Mouse (Mus musculus) megakaryocyte progenitor cell, adult 5-6 weeks (primary cell): ENCODE results near the gene Bik. TPM values are rescaled to one million over a fixed set of nuclear protein-coding genes. Genes with fewer than 3 reads are reported as not detected.

Experiments used
- ATAC-seq: replicated peaks from 2 replicates; pipeline ENCODE4 v1.8.0; 2016; ENCODE audit warnings: mild to moderate bottlenecking, moderate TSS enrichment, inconsistent platforms; ENCODE audit not compliant: poor library complexity
- total RNA-seq, 2 experiments: library from RNA; stranded (forward) in 1 of 2; stranded (reverse) in 1 of 2; fragments of 157-497, 149-512 nt in 1 of 2; fragments of 200-1000 nt in 1 of 2; gene quantifications; 2 replicates each; pipeline versions ENCODE4 v1.2.3 to v1.2.4; 2015 to 2017

Gene Bik
- total RNA-seq, 2 experiments from 2014 or later = 0.15 to 0.25 TPM

DNA sequence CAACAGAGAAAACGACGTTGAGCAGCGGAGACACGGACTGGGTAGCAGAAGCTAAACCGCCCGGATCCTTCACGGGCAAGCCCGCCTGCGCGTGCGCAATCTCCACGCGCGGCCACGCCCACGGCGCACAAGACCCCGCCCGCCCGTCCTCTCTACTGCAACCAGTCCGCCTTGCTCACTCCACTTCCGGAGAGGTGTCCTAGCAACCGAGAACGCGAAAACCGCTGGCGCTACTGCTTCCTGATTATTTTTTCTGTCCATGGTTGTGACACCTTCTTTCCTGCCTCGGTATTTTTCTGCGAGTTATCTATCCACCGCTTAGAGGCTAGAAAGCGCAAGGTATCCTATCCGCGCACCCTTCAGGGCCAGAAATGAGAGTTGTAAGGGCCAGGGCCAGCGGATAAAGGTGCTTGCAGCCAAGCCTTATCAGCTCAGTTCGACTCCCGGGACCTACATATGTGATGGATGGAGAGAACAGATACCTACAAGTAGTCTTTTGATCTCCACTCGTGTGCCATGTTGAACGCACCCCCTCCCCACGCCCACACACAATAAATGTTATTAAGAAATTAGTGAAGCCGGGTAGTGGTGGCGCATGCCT is 15.8 kb upstream of the Bik start, which contains the start of gene Ttll1:
Gene Ttll1 (minus strand): TSS at position 89 of the 601 bp plus-strand sequence.
- ATAC-seq = peak; percentile 98

DNA sequence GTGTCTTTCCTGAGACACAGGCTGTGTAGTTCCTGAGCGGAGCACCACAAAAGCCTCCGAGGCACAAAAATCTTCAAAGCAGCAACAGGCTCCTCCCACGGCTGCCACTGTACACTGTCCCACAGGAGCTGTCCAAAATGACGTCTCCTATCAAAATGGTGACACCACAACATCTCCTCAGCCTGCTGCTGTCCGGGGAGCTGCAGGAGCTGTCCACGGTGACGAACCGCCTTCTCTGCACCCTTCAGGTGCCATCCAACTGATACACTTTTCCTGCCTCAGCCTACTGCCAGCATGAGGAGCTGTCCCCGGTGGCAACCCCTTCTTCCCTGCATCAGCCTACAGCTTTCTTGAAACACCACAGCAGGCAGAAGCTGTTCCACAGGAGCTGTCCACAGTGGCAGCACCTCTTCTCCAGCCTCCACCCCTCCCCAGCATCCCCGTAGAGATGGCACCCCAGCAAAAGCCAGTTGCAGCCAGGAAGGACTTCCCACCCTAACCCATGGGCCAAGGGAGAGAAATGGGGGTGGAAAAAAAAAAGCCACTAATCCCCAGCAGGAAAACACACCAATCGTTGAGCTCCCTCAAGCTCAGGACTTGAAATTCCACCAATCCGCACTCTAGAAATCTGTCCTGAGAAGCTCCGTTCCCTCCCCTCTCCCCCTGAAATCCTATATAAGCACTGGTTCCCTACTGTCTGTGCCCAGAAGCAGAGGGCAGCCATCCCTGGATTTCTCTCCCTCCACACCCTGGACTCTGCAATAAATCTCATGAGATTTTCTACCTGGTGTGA is 14.0 kb upstream of the Bik start:
- no peak; the same call in 1 of the 2 replicates for ATAC-seq

DNA sequence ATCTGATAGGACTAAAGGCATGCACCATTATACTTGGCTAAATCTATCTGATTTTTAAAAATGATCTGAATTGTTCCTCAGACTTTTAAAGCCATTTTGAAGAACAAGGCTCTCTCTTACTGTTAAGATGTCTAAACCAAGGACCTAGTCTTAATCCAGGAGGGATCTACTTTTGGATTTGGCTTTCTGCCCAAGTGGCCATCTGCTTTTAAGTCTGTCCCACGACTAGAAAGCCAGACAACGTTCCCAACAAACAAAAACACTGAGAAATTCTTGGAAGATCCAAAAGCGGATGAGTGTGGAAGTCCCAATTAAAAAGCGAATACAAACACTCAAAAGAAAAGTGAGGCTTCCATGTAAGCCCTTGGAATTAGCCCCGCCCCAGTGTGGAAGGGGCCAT is 11.6 kb upstream of the Bik start:
- ATAC-seq = no peak

DNA sequence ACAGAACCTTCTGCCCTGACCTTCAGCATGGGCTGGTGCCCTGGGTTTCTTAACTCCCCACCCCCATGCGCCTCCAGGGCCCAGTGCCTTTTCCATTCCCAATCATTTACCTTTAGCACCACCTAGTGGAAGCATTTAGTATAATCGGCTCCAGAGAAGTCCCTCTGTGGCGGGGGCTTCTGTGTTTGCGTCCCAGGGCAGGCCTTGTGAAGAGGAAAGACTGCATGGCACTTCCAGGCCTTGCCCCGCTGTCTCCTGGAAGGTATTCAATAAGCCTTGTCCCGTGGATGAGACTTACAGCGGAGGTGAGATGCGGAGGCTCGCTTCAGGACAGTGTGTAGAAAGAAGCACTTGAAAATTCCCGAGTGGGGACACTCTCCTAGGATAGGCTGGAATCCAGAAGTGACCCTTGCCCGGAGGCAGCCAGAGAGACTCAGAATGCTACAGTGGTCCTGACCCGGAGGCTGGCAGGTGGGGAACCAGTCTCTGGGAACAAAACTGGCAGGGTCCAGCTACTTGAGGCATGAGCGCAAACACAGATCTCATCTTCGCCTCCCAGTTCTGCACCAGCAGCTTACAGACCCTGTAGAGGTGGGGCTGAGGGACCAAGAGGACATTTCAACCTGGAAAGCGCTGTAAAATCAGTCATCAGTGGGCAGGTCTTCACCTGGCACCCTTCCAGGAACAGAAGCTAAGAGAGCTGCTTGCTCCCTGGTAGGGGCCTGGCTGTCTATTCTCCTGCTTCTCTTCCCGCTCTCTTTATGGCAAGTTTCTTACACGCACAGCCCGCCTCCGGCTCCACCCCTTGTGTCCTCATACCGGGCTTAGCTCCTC is 8.2 kb upstream of the Bik start:
- ATAC-seq = peak; percentile 98

DNA sequence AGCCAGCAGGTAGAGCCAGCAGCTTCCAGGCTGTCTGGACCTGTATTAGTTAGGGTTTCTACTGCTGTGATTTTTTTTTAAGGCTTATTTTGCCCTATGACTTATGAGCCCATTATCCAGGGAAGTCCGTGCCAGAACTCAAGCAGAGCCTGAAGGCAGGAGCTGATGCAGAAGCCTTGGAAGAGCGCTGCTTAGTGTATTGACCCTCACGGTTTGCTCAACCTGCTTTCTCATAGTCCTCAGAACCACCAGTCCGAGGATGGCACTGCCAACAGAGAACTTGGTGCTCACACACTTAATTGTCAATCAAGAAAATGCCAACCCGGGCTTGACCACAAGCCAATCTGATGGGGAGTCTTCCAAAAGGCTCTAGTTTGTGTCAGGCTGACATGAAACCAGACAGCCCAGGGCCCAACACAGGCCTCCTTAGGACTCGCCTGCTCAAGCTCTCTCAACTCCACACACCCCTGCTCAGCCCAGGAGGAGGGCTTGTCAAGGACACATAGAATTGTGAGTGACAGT is 5.7 kb upstream of the Bik start:
- ATAC-seq = no peak

DNA sequence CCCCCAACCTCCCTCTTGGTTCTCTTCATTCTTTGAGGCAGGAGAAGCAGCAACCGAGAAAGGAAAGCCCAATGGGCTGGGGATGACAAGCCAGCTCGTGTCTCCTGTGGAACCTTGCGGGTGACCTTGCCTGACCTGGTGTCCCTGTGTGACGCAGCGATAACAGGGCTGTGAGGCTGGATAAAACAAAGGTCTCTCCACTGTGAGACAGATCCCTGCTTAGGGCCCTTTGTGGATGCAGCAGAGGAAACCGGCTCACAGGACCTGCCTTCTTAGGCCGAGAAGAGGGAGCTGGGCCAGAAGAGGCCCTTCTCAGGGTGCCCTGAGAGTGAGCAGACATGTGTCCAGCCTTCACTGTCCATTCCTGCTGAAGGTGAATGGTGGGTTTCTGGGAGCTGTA is 3.5 kb upstream of the Bik start:
- ATAC-seq = peak; percentile 49

DNA sequence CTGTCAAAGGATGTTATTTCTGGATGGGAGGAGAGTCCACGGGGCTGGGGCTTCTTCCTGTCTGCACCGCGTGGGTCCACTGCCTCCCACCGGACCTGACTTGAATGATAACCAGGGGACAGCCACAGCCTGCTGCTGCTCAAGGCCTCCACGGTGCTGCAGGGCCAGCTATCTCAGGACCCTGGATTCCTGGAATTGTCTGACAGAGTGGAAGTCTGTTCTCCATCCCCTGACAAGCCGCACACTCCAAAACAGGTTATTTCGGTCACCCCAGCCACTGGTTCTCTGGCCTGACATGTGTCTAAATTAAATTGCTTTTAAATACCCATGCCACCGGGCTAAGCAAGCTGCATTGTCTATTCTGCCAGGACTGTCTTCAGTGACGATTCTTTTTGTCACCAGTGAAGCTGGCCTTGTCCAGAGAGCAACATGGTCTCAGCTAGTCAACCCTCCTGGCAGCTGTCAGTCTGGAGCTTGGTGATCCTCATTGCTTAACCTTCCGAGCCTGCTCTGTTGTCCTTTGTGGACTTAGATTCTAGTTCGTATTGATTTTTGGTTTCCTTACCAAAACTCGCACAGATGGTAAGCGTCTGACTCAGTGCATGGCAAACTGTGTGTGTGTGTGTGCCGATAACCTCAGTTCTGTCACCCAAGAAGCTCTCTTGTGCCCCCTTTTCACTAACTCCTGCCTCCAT is 2.9 kb upstream of the Bik start:
- ATAC-seq = no peak

DNA sequence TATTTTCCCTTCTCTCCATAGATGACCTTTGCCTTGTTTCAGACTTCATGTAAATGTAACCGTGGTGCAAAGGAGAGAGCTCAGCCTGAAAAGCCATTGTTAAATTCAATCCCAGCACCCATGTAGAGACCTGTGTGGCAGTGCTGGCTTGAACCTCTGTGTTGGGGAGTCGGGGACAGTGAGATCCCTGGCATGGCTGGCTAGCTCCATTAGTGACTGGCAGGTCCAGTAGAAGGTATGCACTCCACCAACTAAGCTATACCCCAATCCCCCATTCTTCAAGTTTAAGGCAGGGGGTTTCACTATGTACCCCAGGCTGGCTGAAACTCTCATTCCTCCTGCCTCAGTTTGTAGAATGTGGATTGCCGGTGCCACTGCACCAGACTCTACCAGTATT is 2.3 kb upstream of the Bik start:
- ATAC-seq = no peak

DNA sequence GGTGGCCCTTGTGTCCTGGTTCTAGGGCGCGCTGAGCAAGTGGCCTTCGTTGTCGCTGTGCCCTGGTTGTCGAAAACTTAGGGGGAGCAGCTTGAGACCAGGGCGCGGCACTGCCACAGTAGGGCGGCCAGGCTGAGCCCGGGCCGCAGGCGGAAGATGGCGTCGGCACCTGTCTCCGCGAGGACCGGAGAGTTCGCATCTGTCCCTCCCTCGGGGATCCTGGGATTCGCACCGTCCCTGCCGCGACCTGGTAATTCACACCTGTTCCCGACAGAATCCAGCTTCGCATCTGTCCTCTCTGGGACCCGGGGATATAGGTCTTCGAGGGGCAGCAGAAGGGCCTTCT is 403 bp downstream of the Bik start:
- peak; percentile 33 for ATAC-seq

DNA sequence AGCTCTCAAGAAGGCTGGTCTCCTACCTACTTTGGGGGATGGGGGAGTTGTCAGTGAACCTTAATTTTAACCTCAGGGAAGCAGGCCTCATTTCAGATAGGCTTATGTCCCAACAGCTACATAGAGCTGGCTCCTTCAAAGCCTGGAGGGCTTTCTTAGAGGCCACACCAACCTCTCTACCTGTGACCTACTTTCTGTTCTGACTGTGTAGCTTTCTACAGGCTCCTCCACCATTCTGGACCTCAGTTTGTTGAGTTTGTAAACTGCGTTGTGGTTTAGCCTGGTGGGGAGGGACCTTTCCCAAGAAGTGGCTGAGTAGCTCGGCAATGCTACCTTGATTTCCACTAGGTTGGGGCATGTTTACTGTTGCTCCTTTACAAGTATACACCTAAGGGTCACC is 1.1 kb downstream of the Bik start:
- no peak for ATAC-seq

DNA sequence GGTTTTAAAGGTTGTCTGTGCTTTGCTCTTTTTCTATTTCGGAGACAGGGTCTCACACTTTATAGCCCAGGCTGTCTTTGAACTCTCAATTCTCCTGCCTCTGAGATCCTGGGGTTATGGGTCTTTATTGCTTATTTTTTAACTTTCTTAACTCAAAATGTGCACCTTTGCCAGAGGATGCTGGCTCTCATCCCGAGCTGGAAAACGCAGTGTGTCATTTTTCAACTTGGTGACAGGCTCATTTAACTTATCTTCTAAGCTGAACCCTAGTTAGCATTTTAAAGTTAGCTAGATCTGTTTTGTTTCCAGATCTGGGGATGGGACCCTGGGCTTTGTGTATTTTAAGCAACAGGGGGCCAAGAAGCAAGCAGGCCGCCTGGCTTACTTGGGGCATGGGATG is 2.2 kb downstream of the Bik start:
- no peak for ATAC-seq

DNA sequence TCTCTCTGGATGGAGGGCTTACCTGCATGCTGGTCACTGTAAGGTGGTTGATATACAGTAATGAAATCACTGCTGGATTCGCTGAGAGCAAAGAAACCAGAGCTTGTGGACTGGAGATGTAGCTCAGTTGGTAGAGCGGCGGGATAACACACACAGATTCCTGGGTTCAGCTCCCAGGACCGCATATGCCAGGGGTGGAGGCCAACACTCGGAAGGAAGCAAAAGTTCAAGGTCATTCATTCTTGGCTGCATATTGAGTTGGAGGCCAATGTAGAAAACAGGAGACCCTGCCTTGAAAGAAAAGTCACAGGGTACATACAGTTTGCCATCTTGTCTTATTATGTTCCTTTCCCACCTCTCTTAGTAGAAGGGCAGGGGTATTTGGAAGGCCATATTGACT is 3.1 kb downstream of the Bik start:
- no peak for ATAC-seq

DNA sequence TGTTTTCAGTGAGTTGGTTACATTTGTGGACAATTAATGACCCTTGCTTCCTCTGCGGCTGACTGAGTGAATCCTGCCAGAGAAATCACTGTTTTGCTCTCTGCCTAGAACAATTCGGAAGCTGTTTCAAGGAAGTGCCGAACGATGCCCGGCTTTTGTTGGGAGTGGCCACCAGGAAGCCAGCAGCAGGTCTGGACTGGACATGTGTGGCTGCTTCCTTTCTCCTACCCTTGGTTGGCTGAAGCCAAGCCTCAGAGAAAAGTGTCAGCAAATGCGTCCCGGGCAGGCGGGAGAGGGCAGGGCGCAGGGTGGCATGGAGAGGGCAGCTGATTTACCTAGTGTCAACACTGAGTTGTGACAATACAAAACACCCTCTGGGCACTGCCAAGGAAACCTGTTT is 3.6 kb downstream of the Bik start:
- ATAC-seq = no peak

DNA sequence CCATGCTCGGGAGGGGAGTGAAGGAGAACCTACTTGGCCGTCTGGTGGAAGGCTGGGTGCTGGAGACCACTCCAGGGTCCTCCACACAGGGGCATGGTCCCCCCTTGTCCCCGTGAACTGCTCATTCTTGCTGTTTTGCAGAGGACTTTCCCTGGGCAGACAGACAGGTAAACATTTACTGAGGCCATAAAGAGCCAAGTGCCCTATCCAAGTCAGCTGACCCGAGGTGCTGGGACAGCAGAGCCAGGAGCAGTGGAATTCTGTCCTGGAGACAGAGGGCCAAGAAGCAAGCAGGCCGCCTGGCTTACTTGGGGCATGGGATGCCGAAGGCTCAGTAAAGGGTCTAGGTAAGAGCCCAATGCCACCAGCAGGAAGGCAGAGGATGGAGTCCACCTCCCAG is 4.0 kb downstream of the Bik start:
- ATAC-seq = no peak

DNA sequence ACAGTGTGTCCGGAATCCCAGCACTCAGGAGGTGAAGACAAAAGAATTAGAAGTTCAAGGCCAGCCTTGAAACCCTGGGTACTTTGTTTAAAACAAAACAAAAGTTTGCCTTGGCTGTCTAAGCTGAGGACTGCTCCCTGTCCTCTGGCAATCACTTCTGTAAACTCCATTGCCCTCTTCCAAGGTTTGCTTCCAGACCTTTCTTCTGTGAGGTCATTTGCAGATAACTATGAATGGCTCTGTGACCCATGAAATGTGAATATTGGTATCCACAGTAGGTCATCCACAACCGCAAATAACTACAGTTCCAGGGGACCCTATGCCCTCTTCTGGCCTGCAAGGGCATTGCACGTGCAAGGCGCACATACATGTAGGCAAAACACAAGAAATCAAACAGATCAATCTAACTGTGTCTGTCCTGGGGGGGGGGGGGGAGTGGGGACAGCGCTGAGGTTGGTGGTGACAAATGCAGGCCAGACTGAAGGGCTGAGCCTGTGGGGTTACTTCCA is 5.4 kb downstream of the Bik start:
- no peak; the same call in 1 of the 2 replicates for ATAC-seq

DNA sequence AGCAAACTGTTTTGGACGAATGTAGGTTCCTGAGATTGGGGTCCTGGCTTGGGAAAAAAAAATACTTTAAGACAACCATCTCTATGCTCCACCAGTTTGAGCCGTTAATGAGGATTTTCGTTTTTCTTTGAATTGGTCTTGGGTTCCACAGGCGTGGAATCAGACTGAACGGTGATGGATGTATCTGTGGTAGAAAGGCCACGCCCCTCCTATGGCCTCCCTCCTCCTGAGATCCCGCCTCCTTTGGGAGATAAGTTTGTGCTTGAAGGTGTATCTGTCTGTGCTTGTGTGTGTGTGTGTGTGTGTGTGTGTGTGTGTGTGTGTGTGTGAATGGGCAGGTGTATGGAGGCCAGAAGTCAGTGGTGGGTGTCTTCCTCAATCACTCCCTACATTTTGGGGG is 5.9 kb downstream of the Bik start:
- no peak for ATAC-seq

DNA sequence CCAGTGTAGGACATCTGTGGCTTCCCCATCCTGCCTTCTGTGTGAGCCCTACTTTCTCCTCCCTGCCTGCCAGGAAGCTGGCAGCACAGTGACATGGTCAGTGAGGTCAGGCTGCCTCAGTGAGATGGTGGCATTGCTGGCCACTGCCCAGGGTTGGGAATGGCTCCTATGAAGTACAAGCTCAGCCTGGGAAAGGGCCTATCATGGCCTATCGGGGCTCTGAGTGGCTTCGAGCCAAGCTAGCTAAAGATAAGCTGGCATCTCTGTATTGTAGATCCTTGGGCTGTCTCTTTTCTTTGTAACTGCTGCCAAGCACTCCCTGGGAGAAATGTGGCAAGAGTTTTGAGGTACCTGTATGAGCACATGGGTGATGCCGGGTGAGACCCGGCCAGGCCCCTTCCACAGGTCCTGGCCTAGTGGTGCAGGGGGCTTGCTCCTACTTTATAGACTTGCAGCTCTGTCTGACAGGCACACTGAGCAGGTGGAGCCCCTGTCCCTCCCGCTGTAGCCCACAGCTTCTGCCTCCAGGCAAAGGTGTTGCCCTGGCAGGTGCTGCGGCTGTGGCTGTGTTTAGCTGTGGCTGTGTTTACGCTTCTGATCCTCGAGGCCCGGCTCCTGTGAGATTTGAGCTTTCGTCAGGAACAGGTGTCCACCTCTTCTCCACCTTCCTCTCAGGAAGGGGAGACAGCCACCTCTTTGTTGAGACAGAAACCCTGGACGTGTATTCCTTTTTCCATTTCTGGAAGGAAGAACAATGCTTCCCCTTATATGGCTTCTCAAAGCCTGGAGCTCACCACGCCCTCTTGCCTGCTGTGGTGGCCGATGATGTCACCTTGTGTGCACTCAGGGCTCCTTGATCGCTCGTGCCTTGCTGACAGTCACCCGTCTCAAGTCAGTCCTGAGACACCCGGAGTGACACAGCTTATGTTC is 8.6 kb downstream of the Bik start:
- peak; percentile 59 for ATAC-seq

DNA sequence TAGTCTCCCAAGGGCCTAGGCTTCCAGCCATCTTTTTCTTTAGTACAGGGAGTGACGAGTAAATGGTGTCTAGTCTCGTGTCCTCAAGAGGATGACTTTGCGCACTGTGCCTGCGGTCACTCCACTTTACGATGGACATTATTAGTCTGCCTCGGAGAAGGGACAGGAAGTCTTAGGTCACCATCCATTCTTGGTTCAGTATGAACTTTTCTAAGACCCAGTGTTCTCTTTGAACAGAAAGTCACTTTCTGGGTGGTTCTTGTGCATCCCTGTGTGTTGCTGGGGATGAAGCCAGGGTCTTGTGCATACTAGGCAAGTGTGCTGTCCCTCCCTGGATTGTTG is 9.2 kb downstream of the Bik start:
- ATAC-seq = no peak

DNA sequence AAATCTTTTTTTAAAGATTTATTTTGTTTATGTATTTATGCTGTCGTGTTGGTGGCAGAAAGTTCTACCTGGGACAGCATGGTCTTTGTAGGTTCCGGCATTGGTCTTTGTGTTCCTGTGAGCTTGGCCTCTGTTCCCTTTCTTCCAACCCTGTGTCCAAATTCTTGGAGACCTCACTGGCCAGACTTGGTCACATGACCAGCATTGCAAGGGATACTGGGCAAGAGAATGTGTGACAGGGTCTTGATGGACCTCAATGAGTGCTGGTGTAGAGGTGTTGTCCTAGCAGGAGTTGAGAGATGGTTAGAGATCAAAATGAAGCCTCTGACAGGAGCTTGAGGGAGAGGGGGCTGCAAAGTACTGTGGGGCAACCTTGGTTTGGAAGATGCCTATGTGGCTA is 12.2 kb downstream of the Bik start:
- ATAC-seq = no peak

DNA sequence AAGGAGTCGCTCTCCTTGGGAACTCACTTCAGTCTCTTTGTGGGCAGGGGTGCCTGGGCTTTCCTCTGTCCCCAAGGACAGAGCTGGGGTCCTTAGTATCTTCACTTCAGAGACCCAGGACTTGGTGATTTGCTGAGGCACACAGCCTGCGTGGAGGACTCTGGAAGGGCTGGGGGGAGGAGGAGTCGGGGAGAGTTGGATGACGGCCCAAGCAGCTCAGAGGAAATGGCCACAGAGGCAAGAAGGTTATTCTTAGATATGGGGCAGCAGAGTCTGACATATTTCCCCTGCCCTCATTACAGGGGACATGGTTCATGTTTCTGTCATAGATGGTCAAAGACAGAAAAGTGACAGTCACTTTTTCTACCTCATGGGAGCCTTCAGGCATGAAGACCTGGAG is 13.2 kb downstream of the Bik start:
- ATAC-seq = peak; percentile 44; the same call in 1 of the 2 replicates
